In the genomic region with DNA sequence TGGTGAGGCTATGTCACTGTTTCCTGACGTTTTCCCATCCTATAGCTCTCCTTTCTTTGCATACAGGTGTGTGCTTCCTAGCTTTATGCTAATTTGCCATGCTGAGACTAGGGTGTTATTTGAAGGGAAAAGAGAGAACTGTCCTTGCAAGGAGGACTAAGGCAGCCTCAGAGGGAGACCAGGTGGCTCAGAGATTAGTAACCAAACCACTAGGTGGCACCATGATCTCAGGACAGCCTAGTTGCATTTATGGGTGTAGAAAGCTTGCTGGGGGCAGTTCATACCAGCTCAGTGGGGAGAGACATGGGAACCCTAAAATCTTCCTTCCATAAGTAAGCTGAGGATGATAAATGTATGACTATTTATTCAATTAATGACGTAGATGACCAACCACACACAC, we compare ENCODE assay signal across 15 mouse cellular contexts.
DNase-seq lines count a peak whose midpoint lies in the region; ATAC-seq and TF ChIP-seq lines count a peak whose summit lies in the region.
"Had no signal": no experiment of that assay in that cellular context is flagged by ENCODE, and none has a peak within 500 bp of the region (broad histone marks: within the 10 kb centered on the region; RNA-seq: fewer than 3 reads in every experiment).

No protein-coding gene starts in this region.

- no peaks in the 10 kb centered on the region for H3K4me1 ChIP-seq in hindbrain, postnatal 0 days (ENCODE audit: insufficient read depth, low read length)
- H3K4me1 ChIP-seq in hindbrain, embryonic 16.5 days (ENCODE audit: control insufficient read depth, insufficient read depth, low read depth, low read length), result no peaks in the 10 kb centered on the region
- no peaks in the 10 kb centered on the region for H3K4me1 ChIP-seq in lung, embryonic 14.5 days (ENCODE audit: insufficient read depth)
- H3K4me1 ChIP-seq in MEL (ENCODE audit: control insufficient read depth in 1 of 2, insufficient read depth in 2 of 2, low read length in 2 of 2), result no peaks in the 10 kb centered on the region
- H3K4me1 ChIP-seq: forebrain, embryonic 13.5 days; hindbrain, embryonic 10.5 days; liver, embryonic 13.5 days had no signal

- H3K27ac ChIP-seq in hindbrain, postnatal 0 days, result no peak overlapping the region
- no peak overlapping the region for H3K27ac ChIP-seq in hindbrain, embryonic 16.5 days (ENCODE audit: low read depth, low read length)
- no peak overlapping the region for H3K27ac ChIP-seq in lung, embryonic 14.5 days (ENCODE audit: low read depth)
- no peak overlapping the region for H3K27ac ChIP-seq in MEL (ENCODE audit: control insufficient read depth, low read depth, low read length)
- H3K27ac ChIP-seq: forebrain, embryonic 13.5 days; hindbrain, embryonic 10.5 days; liver, embryonic 13.5 days had no signal

- no peak overlapping the region for H3K9ac ChIP-seq in hindbrain, postnatal 0 days (replicated peaks; ENCODE audit: low read length)
- no peak overlapping the region for H3K9ac ChIP-seq in hindbrain, embryonic 16.5 days (ENCODE audit: low read depth, low read length)
- no peak overlapping the region for H3K9ac ChIP-seq in lung, embryonic 14.5 days
- no peak overlapping the region for H3K9ac ChIP-seq in MEL (ENCODE audit: control insufficient read depth, low read depth, low read length, poor library complexity, severe bottlenecking)
- H3K9ac ChIP-seq: forebrain, embryonic 13.5 days; liver, embryonic 13.5 days had no signal

- H3K9me3 ChIP-seq in hindbrain, postnatal 0 days (ENCODE audit: low read length), result no peaks in the 10 kb centered on the region
- H3K9me3 ChIP-seq in hindbrain, embryonic 16.5 days (ENCODE audit: control insufficient read depth, low read length), result no peaks in the 10 kb centered on the region
- no peaks in the 10 kb centered on the region for H3K9me3 ChIP-seq in lung, embryonic 14.5 days (ENCODE audit: low read depth, low read length)
- H3K9me3 ChIP-seq in MEL (replicated peaks; ENCODE audit: insufficient read depth, low read length), result no peaks in the 10 kb centered on the region
- H3K9me3 ChIP-seq: forebrain, embryonic 13.5 days; hindbrain, embryonic 10.5 days; liver, embryonic 13.5 days had no signal

- TF ChIP-seq RAD21 in MEL (IDR thresholded peaks at IDR 0.05; ENCODE audit: low read depth, low read length), result peak; percentile 51

- peak; percentile 36 for TF ChIP-seq CTCF in hindbrain, postnatal 0 days (IDR thresholded peaks at IDR 0.05; ENCODE audit: low read depth)
- TF ChIP-seq CTCF in lung, embryonic 14.5 days (IDR thresholded peaks at IDR 0.05; ENCODE audit: low read depth), result peak; percentile 31; the same call in 1 of the 2 replicates
- TF ChIP-seq CTCF in MEL (IDR thresholded peaks at IDR 0.05 in 2 of 3, conservative IDR thresholded peaks at IDR 0.05 in 1 of 3; ENCODE audit: control insufficient read depth in 1 of 3, insufficient read depth in 1 of 3, low read depth in 2 of 3, low read length in 3 of 3, poor library complexity in 1 of 3, severe bottlenecking in 1 of 3), result peak in 2 of 3 experiments; percentile 34 to 51; a peak in 5 of 6 replicates

- ATAC-seq in hindbrain, postnatal 0 days, result no peak
- no peak for ATAC-seq in hindbrain, embryonic 16.5 days
- no peak for ATAC-seq in lung, embryonic 14.5 days (ENCODE audit: insufficient read depth)
- ATAC-seq: forebrain, embryonic 13.5 days had no signal

- H3K4me3 ChIP-seq in hindbrain, postnatal 0 days (ENCODE audit: low read length), result no peak overlapping the region
- no peak overlapping the region for H3K4me3 ChIP-seq in hindbrain, embryonic 16.5 days (ENCODE audit: low read length)
- no peak overlapping the region for H3K4me3 ChIP-seq in lung, embryonic 14.5 days (ENCODE audit: low read depth, low read length)
- H3K4me3 ChIP-seq in MEL (ENCODE audit: control insufficient read depth in 1 of 2, insufficient read depth in 1 of 2, low read depth in 2 of 2, low read length in 2 of 2), result no peak overlapping the region
- H3K4me3 ChIP-seq: forebrain, embryonic 13.5 days; hindbrain, embryonic 10.5 days; liver, embryonic 13.5 days; megakaryocyte, embryonic 14.5 days had no signal

- H3K36me3 ChIP-seq in hindbrain, postnatal 0 days (ENCODE audit: insufficient read depth, low read length), result no peaks in the 10 kb centered on the region
- no peaks in the 10 kb centered on the region for H3K36me3 ChIP-seq in hindbrain, embryonic 16.5 days (ENCODE audit: control insufficient read depth, insufficient read depth, low read length)
- H3K36me3 ChIP-seq in lung, embryonic 14.5 days (ENCODE audit: insufficient read depth), result no peaks in the 10 kb centered on the region
- no peaks in the 10 kb centered on the region for H3K36me3 ChIP-seq in MEL (ENCODE audit: control insufficient read depth in 1 of 2, insufficient read depth in 2 of 2, low read length in 2 of 2)
- H3K36me3 ChIP-seq: hindbrain, embryonic 10.5 days; liver, embryonic 13.5 days had no signal

- no peak for TF ChIP-seq POLR2A in MEL (IDR thresholded peaks at IDR 0.05; ENCODE audit: control insufficient read depth in 1 of 2, insufficient read depth in 1 of 2, low read depth in 1 of 2, low read length in 2 of 2, poor library complexity in 1 of 2)

- peak; percentile 15 for DNase-seq in hindbrain, postnatal 0 days (ENCODE audit: low spot score)
- DNase-seq in lung, embryonic 14.5 days, result peak; percentile 13
- no peak for DNase-seq in lung, postnatal 14 days
- DNase-seq in MEL (ENCODE audit: low read depth, low spot score), result peak; percentile 41
- DNase-seq in forelimb bud, embryonic 11.5 days (ENCODE audit: low read depth, low spot score), result peak; percentile 8
- DNase-seq in layer of hippocampus, adult 9-11 months, result no peak
- no peak for DNase-seq in adipocyte (ENCODE audit: low spot score)
- DNase-seq: cerebellum, postnatal 14 days; heart, adult 18-20 months; liver, embryonic 13.5 days; right cerebral cortex, postnatal 25 days had no signal

- H3K4me2 ChIP-seq in hindbrain, postnatal 0 days (ENCODE audit: low read depth, low read length), result no peak overlapping the region
- H3K4me2 ChIP-seq in hindbrain, embryonic 16.5 days (ENCODE audit: low read length), result no peak overlapping the region
- H3K4me2 ChIP-seq in lung, embryonic 14.5 days, result no peak overlapping the region
- H3K4me2 ChIP-seq: forebrain, embryonic 13.5 days; liver, embryonic 13.5 days had no signal

- H3K27me3 ChIP-seq in hindbrain, postnatal 0 days (ENCODE audit: insufficient read depth, low read length), result no peaks in the 10 kb centered on the region
- H3K27me3 ChIP-seq in hindbrain, embryonic 16.5 days (replicated peaks; ENCODE audit: control insufficient read depth, insufficient read depth, low read length), result no peaks in the 10 kb centered on the region
- no peaks in the 10 kb centered on the region for H3K27me3 ChIP-seq in lung, embryonic 14.5 days (ENCODE audit: insufficient read depth, low read length)
- peaks cover 0 to 2% of the 10 kb centered on the region in 2 experiments; a peak in 2 of 4 replicates for H3K27me3 ChIP-seq in MEL (ENCODE audit: control insufficient read depth in 1 of 2, insufficient read depth in 2 of 2, low read length in 2 of 2)
- H3K27me3 ChIP-seq: forebrain, embryonic 13.5 days; liver, embryonic 13.5 days; megakaryocyte, embryonic 14.5 days had no signal

- TF ChIP-seq EP300 in MEL (IDR thresholded peaks at IDR 0.05; ENCODE audit: low read depth in 1 of 2, low read length in 2 of 2), result no peak

- H3K79me2 ChIP-seq in MEL (ENCODE audit: control insufficient read depth, insufficient read depth, low read length, poor library complexity), result no peaks in the 10 kb centered on the region

- 59% methylated on average over 2 of the region's 2 CpGs for WGBS in hindbrain, postnatal 0 days
- WGBS in hindbrain, embryonic 16.5 days, result 52% methylated on average over 2 of the region's 2 CpGs
- WGBS in lung, embryonic 14.5 days, result 48% methylated on average over 2 of the region's 2 CpGs

TF ChIP-seq in MEL, 35 proteins besides CTCF, POLR2A, EP300 and RAD21:
- TF ChIP-seq SMC3 (IDR thresholded peaks at IDR 0.05; ENCODE audit: low read depth, low read length) (peak; percentile 57), UBTF (IDR thresholded peaks at IDR 0.05; ENCODE audit: borderline replicate concordance, insufficient read depth, low read depth, low read length) (no peak)

Comparison
In these comparisons a context has a peak if more than half of its experiments do, and no peak if none do; other contexts are left out.
1. DNase-seq: peak in hindbrain, postnatal 0 days (single experiment), lung, embryonic 14.5 days (single experiment), MEL (single experiment) and forelimb bud, embryonic 11.5 days (single experiment); none in lung, postnatal 14 days (single experiment), layer of hippocampus, adult 9-11 months (single experiment) and adipocyte (single experiment).
2. Peak in every context shown above with its lines, with median percentiles within 50 percentile points of each other: CTCF ChIP-seq.